Mouse (Mus musculus): ENCODE results near the gene Bcl6.

The Bcl6 gene

GRCm38 (mm10) chr16:23990161-23990970, 1.7 kb upstream of the Bcl6 start:
- peak in 1 of 2 experiments; percentile 34 for DNase-seq

GRCm38 (mm10) chr16:23989209-23990160, 833 bp upstream of the Bcl6 start:
- DNase-seq = peak; percentile 59 to 71

- no peak for DNase-seq
These were observed 541 bp downstream of the Bcl6 start for GRCm38 (mm10) chr16:23988157-23988465.

GRCm38 (mm10) chr16:23987341-23988156, 1.1 kb downstream of the Bcl6 start:
- peak; percentile 64 to 73 for DNase-seq

- DNase-seq = peak; percentile 45 to 65
These were observed 1.8 kb downstream of the Bcl6 start for GRCm38 (mm10) chr16:23986871-23987270.

- DNase-seq = peak in 1 of 2 experiments; percentile 44
These were observed 2.5 kb downstream of the Bcl6 start for GRCm38 (mm10) chr16:23986176-23986575.

- peak; percentile 63 to 65 for DNase-seq
These were observed 3.2 kb downstream of the Bcl6 start for GRCm38 (mm10) chr16:23985467-23985861.

GRCm38 (mm10) chr16:23984760-23985466, 3.7 kb downstream of the Bcl6 start:
- peak; percentile 50 to 71 for DNase-seq

- peak; percentile 92 to 97 for DNase-seq
These were observed 4.5 kb downstream of the Bcl6 start for GRCm38 (mm10) chr16:23984183-23984582.

GRCm38 (mm10) chr16:23982891-23983588, 5.6 kb downstream of the Bcl6 start:
- peak; percentile 88 to 89 for DNase-seq

- DNase-seq = peak; percentile 82 to 87
These were observed 6.5 kb downstream of the Bcl6 start for GRCm38 (mm10) chr16:23981925-23982851.

GRCm38 (mm10) chr16:23980991-23981720, 7.5 kb downstream of the Bcl6 start:
- peak in 1 of 2 experiments; percentile 37 for DNase-seq

GRCm38 (mm10) chr16:23980201-23980870, 8.3 kb downstream of the Bcl6 start:
- DNase-seq = no peak

- DNase-seq = no peak
These were observed 9.2 kb downstream of the Bcl6 start for GRCm38 (mm10) chr16:23979446-23979845.

GRCm38 (mm10) chr16:23978495-23978894, 10.2 kb downstream of the Bcl6 start:
- no peak for DNase-seq

GRCm38 (mm10) chr16:23977732-23978131, 10.9 kb downstream of the Bcl6 start:
- no peak for DNase-seq

GRCm38 (mm10) chr16:23976196-23976595, 12.5 kb downstream of the Bcl6 start:
- DNase-seq = no peak

- DNase-seq = no peak
These were observed 14.9 kb downstream of the Bcl6 start for GRCm38 (mm10) chr16:23973635-23974367.
